Mouse (Mus musculus) right cerebral cortex, postnatal 10 days (tissue): ENCODE measurements at regions not wholly inside any gene's neighbourhood (a gene's known extent, or its start where the extent isn't known, plus 50 kb on each side); places are given as distances from the start of the nearest gene placed in this dataset.

ENCODE experiments used
- DNase-seq, 2 experiments: peaks; one replicate each; pipeline ENCODE4 v3.0.0; 2021; ENCODE audit warnings: low spot score in 2 of 2

DNA sequence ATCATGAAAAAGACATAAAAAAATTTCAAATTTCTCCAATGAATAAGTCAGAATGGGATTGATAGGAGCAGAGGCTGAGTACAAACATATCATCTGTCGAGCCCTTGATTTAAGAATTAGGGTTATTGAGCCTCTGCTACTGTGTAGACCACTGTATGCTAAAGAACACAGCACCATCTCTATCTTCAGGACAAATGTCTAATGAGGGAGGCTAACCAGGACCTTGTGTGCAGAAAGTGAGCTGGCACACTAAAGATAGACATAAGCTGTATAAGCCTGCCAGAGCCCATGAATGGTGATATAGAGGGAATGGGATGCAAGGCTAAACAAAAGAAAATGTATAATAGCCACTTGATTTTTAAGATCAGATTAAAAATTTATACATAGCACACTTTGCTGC is 502.2 kb upstream of the Luzp2 start:
- DNase-seq, result no peak

DNA sequence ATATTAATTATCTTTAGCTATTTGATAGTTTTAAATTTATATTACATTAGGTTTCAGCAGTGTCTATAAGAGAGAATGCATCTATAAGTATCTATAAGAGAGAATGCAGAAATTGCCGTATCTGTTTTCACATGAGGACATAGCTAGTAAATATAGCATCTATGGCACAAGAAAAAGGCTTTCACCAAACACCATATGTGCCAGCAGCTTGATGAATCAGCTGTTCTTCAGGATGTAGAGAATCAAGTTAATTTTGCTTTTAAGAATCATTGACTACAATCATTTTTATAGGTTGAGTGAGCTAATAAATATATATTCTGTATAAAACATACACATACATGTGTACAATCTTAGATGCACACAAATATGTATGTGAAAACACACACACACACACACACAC is 500.4 kb upstream of the Luzp2 start:
- peak in 1 of 2 experiments; percentile 23 for DNase-seq

DNA sequence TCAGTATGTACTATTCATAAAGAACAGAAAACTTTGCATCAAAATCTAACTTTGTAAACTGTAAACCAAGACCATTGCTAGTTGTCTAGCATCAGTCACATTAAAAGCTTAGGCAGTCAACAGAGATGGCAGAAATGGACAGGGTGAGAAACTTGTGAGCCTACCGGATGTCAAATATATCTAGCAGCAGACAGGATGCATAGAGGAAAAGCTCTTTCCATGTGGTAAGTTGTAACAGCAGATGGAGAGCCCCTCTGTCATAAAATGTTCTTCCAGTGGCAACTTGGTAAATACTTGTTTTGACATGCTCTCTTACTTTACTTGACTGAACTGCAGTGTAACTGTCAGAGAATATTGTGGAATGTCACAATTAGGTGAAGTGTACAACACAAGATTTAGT is 494.8 kb upstream of the Luzp2 start:
- peak in 1 of 2 experiments; percentile 25 for DNase-seq
